Mouse (Mus musculus) embryonic facial prominence, embryonic 12.5 days (tissue): ENCODE results near the gene H1foo. TPM values are rescaled to one million over a fixed set of nuclear protein-coding genes. Genes with fewer than 3 reads are reported as not detected.
A peak's percentile ranks its signal among the peaks of the same experiment; 100 is the strongest.

Experiments
- ATAC-seq: fragments of 200-750 bp; cut with Nextera tagmentation; 2 replicates; pipeline ENCODE4 v1.8.0; 2017; ENCODE audit not compliant: insufficient number of reproducible peaks, insufficient read depth, low FRiP score, low TSS enrichment
- H3K27ac ChIP-seq: fragments of 300-500 bp; sonication (generic); 2 replicates; pipeline ENCODE4 v1.5.1; 2016; ENCODE audit warnings: mild to moderate bottlenecking
- H3K27me3 ChIP-seq: fragments of 300-500 bp; sonication (generic); 2 replicates; pipeline ENCODE4 v1.6.1; 2016; ENCODE audit warnings: mild to moderate bottlenecking, moderate library complexity
- H3K36me3 ChIP-seq: fragments of 300-500 bp; sonication (generic); 2 replicates; pipeline ENCODE4 v1.6.1; 2016; ENCODE audit warnings: mild to moderate bottlenecking
- H3K4me1 ChIP-seq: fragments of 300-500 bp; sonication (generic); 2 replicates; pipeline ENCODE4 v1.6.1; 2016
- H3K4me2 ChIP-seq: fragments of 300-500 bp; sonication (generic); replicated peaks from 2 replicates; pipeline ENCODE4 v1.6.1; 2016; ENCODE audit warnings: mild to moderate bottlenecking, moderate library complexity
- H3K4me3 ChIP-seq: fragments of 300-500 bp; sonication (generic); 2 replicates; pipeline ENCODE4 v1.5.1; 2016; ENCODE audit warnings: mild to moderate bottlenecking
- H3K9ac ChIP-seq: fragments of 300-500 bp; sonication (generic); 2 replicates; pipeline ENCODE4 v1.6.1; 2016; ENCODE audit warnings: mild to moderate bottlenecking, moderate library complexity
- H3K9me3 ChIP-seq: fragments of 300-500 bp; sonication (generic); 2 replicates; pipeline ENCODE4 v1.6.1; 2016; ENCODE audit warnings: mild to moderate bottlenecking, moderate library complexity
- WGBS: fragments of 180-500 bp; shearing (Covaris S2); methylation state at CpG from one replicate; pipeline ENCODE4 v1.1.7; 2016; 5-methylcytosine and 5-hydroxymethylcytosine counted together
- polyA plus RNA-seq: library from polyadenylated mRNA; unstranded; fragments of >200 nt; fragmentation: Nextera tagmentation; extraction: Ambion mirVana; gene quantifications from 2 replicates; pipeline ENCODE4 v1.2.1, GENCODE M21; 2016

Gene H1foo
- polyA plus RNA-seq, 1 experiment from 2014 or later = not detected

- WGBS = 90% methylated on average over 19 of the region's 19 CpGs
- Histone ChIP-seq H3K9ac (no peak overlapping the region), H3K27ac (no peak overlapping the region), H3K27me3 (no peaks in the 10 kb centered on the region), H3K4me2 (no peak overlapping the region), H3K36me3 (no peaks in the 10 kb centered on the region), H3K4me3 (no peak overlapping the region), H3K9me3 (no peaks in the 10 kb centered on the region), H3K4me1 (peaks cover 16% of the 10 kb centered on the region)
- ATAC-seq = no peak
Observed at GRCm38 (mm10) chr6:115966227-115966966, 21.7 kb downstream of the H1foo start.

- Histone ChIP-seq H3K27me3 (no peaks in the 10 kb centered on the region), H3K9me3 (no peaks in the 10 kb centered on the region), H3K4me2 (no peak overlapping the region), H3K27ac (no peak overlapping the region), H3K4me1 (peaks cover 24% of the 10 kb centered on the region), H3K36me3 (no peaks in the 10 kb centered on the region), H3K4me3 (no peak overlapping the region), H3K9ac (no peak overlapping the region)
- 88% methylated on average over 15 of the region's 15 CpGs for WGBS
- ATAC-seq = no peak
Observed at GRCm38 (mm10) chr6:115967291-115967880, 22.6 kb downstream of the H1foo start.

GRCm38 (mm10) chr6:115968086-115968485 lies 23.3 kb downstream of the H1foo start:
- 76% methylated on average over 5 of the region's 5 CpGs for WGBS
- peaks cover 24% of the 10 kb centered on the region for H3K4me1 ChIP-seq
- no peaks in the 10 kb centered on the region for H3K9me3 ChIP-seq
- no peak overlapping the region for H3K4me2 ChIP-seq
- ATAC-seq = no peak
- no peaks in the 10 kb centered on the region for H3K36me3 ChIP-seq
- H3K27me3 ChIP-seq = no peaks in the 10 kb centered on the region
- H3K27ac ChIP-seq = no peak overlapping the region
- H3K9ac ChIP-seq = no peak overlapping the region
- no peak overlapping the region for H3K4me3 ChIP-seq

GRCm38 (mm10) chr6:115968700-115969099 lies 24.0 kb downstream of the H1foo start:
- Histone ChIP-seq H3K9ac (0 out of 2 replicates have a peak overlapping the region, but pooled peaks have one; percentile 15), H3K27ac (no peak overlapping the region), H3K36me3 (no peaks in the 10 kb centered on the region), H3K4me3 (no peak overlapping the region), H3K4me2 (no peak overlapping the region), H3K27me3 (no peaks in the 10 kb centered on the region), H3K9me3 (no peaks in the 10 kb centered on the region), H3K4me1 (peaks cover 24% of the 10 kb centered on the region)
- no peak for ATAC-seq
- 63% methylated on average over 6 of the region's 6 CpGs for WGBS

- no peak for ATAC-seq
- Histone ChIP-seq H3K9ac (0 out of 2 replicates have a peak overlapping the region, but pooled peaks have one; percentile 15), H3K27ac (no peak overlapping the region), H3K27me3 (no peaks in the 10 kb centered on the region), H3K36me3 (no peaks in the 10 kb centered on the region), H3K4me3 (no peak overlapping the region), H3K4me2 (no peak overlapping the region), H3K4me1 (peaks cover 24% of the 10 kb centered on the region), H3K9me3 (no peaks in the 10 kb centered on the region)
- 63% methylated on average over 9 of the region's 9 CpGs for WGBS
Observed at GRCm38 (mm10) chr6:115969103-115969502, 24.4 kb downstream of the H1foo start.

GRCm38 (mm10) chr6:115969952-115970351 lies 25.2 kb downstream of the H1foo start:
- Histone ChIP-seq H3K36me3 (no peaks in the 10 kb centered on the region), H3K27me3 (no peaks in the 10 kb centered on the region), H3K4me3 (no peak overlapping the region), H3K9ac (no peak overlapping the region), H3K27ac (no peak overlapping the region), H3K4me2 (no peak overlapping the region), H3K9me3 (no peaks in the 10 kb centered on the region), H3K4me1 (peaks cover 24% of the 10 kb centered on the region)
- ATAC-seq = no peak
- WGBS = 66% methylated on average over 4 of the region's 6 CpGs

- Histone ChIP-seq H3K27me3 (no peaks in the 10 kb centered on the region), H3K9me3 (no peaks in the 10 kb centered on the region), H3K4me3 (no peak overlapping the region), H3K9ac (no peak overlapping the region), H3K4me1 (peaks cover 24% of the 10 kb centered on the region), H3K4me2 (no peak overlapping the region), H3K27ac (peak overlapping the region; percentile 25; the same call in 1 of the 2 replicates), H3K36me3 (no peaks in the 10 kb centered on the region)
- no peak for ATAC-seq
- WGBS = 46% methylated on average over 13 of the region's 13 CpGs
Observed at GRCm38 (mm10) chr6:115971273-115972060, 26.7 kb downstream of the H1foo start.

- H3K27ac ChIP-seq = no peak overlapping the region
Observed at GRCm38 (mm10) chr6:115972083-115972764, 27.5 kb downstream of the H1foo start.

GRCm38 (mm10) chr6:115973139-115973875 lies 28.6 kb downstream of the H1foo start:
- no peak overlapping the region for H3K4me2 ChIP-seq
- H3K9me3 ChIP-seq = no peaks in the 10 kb centered on the region
- no peak overlapping the region for H3K27ac ChIP-seq
- no peak for ATAC-seq
- WGBS = 84% methylated on average over 15 of the region's 15 CpGs
- no peaks in the 10 kb centered on the region for H3K36me3 ChIP-seq
- no peak overlapping the region for H3K9ac ChIP-seq
- no peak overlapping the region for H3K4me3 ChIP-seq
- no peaks in the 10 kb centered on the region for H3K27me3 ChIP-seq
- peaks cover 25% of the 10 kb centered on the region for H3K4me1 ChIP-seq

More at GRCm38 (mm10) chr6:115972083-115972764, 27.5 kb downstream of the H1foo start:
- no peaks in the 10 kb centered on the region for H3K36me3 ChIP-seq
- ATAC-seq = 0 out of 2 replicates have a peak, but pooled peaks have one; percentile 48
- no peak overlapping the region for H3K4me3 ChIP-seq
- WGBS = 79% methylated on average over 7 of the region's 7 CpGs
- H3K4me2 ChIP-seq = no peak overlapping the region
- peaks cover 24% of the 10 kb centered on the region for H3K4me1 ChIP-seq
- no peak overlapping the region for H3K9ac ChIP-seq
- H3K9me3 ChIP-seq = no peaks in the 10 kb centered on the region
- H3K27me3 ChIP-seq = no peaks in the 10 kb centered on the region

- H3K4me1 ChIP-seq = peaks cover 20% of the 10 kb centered on the region
- no peaks in the 10 kb centered on the region for H3K9me3 ChIP-seq
- H3K9ac ChIP-seq = no peak overlapping the region
- no peak for ATAC-seq
- no peak overlapping the region for H3K27ac ChIP-seq
- H3K4me2 ChIP-seq = no peak overlapping the region
- WGBS = 76% methylated on average over 16 of the region's 16 CpGs
- H3K4me3 ChIP-seq = no peak overlapping the region
- no peaks in the 10 kb centered on the region for H3K36me3 ChIP-seq
- H3K27me3 ChIP-seq = no peaks in the 10 kb centered on the region
Observed at GRCm38 (mm10) chr6:115973881-115974662, 29.3 kb downstream of the H1foo start.
